Mouse (Mus musculus): ENCODE results near the gene Tmc8. TPM values are rescaled to one million over a fixed set of nuclear protein-coding genes. Genes with fewer than 3 reads are reported as not detected.
A peak's percentile ranks its signal among the peaks of the same experiment; 100 is the strongest.

Tmc8 gene
- polyA plus RNA-seq, 1 experiment, result 20.6 TPM

DNA sequence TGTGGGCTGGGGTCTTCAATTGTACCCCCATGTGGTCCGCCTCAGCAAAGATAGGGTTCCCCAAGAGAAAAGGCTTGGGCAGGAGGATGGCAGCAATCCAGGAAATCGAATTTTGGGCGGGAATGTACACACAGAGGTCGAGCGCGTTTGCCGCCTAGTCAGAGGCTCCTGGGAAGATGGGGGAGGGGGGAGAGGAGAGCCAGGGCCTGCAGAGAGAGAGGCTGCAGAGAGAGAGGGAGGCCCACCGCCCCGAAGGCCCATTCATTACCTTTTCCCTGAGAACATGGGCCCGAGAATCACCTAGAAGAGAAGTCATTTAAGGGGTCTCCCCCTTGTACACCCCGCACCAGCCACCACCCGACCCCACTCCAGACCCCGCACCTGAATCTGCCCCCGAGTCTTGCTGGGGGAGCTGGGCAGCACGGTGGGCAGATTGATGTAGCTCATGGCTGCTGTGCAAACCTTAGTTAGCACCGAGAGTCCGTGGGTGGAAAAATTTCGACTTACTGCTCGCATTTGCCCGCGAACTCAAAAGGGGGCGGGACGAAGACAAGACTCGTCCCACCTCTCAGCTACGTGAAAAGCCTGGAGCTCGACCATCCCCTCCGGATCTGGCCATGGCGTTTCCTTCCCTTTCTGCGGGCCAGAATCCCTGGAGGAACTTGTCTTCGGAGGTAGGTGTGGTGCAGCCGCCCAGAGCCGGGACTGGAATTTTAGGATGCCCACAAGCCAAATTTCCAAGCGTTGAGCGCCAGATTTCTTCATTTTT lies 43.6 kb downstream of the Tmc8 start, which contains the start of the genes Afmid and Tk1:
TSS of gene Afmid (plus strand) at position 592 of the 769 bp plus-strand sequence.
TSS of gene Tk1 (minus strand) at position 760 of the 769 bp plus-strand sequence.
- TF ChIP-seq GATA1 (IDR thresholded peaks at IDR 0.05; ENCODE audit: low read length), result no peak

DNA sequence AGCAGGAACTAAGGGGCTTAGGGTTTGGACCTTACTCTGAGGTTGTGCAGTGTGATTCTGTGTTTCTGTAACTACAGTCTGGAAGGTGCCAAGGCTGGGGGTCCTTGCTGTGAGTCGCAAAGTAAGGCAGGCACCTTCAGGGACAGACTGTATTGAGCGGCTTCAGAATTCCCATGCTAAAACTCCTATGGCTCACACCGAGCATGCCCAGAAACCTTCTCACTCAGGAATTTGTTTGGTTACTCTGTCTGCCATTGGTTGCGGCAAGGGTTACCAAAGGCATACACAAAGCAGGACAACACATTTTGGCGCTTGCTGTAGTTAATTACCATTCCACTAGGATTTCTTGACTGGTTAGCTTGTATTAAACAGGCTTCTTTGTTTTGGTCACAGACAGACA lies 44.3 kb downstream of the Tmc8 start:
- TF ChIP-seq GATA1 (IDR thresholded peaks at IDR 0.05; ENCODE audit: low read length), result no peak

DNA sequence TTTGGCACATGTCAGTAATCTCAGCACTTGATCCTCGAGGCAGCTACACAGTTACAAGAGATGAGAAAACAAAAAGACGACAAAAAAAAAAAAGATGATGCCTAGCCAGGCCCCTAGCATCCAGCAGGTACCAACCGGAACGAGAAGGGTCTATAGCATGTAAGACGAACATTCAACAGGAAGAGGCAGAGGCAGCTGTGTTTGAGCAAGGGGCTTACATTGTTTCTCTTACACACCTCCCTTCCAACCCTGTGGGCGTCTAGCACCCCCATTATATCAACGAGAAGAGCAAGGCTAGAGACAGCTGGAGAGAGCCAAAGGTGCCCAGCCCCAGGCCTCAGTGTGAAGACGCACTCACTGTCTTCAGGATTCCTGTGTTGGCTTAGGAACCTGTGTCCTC lies 45.0 kb downstream of the Tmc8 start:
- TF ChIP-seq GATA1 (IDR thresholded peaks at IDR 0.05; ENCODE audit: low read length), result no peak

DNA sequence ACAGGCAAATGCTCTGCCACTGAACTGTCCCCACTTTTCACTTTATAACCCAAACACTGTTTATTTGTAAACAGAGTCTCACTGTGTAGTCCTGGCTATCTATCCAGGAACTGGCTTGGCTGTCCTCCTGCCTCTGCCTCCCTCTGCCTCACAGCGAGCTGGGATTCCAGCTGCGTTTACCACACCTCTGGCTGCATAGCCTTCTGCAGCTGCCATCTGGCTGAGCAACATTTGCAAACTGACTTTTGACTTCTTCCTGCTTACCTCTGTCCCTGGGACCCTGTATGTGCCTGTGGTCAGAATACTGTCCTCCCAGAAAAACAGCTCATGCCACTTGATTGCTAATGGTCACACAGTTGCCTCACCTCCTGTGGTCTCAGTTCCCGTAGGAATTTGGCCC lies 45.5 kb downstream of the Tmc8 start:
- TF ChIP-seq GATA1 (IDR thresholded peaks at IDR 0.05; ENCODE audit: low read length), result no peak

DNA sequence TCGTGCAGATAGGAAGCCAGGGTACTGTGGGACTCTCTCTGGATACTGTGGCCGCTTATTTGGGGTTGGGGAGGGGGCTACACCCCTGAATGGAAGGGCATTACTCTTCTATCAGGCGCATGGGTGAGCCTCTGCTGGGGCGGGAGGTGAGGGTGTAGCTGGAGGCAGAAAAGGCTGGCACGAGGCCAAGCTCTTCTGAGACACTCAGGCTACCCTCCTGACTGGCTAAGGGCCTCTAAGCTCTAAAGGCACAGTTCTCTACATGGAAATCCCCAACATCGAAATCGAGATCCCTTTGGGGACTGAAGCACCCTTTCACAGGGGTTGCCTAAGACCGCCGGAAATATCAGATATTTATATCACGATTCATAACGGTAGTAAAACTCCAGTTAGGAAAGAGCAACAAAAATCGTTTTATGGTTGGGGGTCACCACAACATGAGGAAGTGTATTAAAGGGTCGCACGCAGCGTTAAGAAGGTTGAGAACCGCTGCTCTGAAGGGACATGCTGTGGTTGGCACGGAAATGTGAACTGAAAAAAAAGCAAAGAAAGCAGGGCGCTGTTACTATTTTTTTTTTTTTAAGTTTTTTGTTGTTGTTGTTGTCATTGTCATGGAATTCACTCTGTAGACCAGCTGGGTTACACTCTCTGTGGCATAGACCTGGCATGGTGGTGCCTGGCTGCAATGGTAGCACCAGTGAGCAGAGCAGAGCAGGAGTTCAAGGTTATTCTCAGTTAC lies 46.4 kb downstream of the Tmc8 start:
- TF ChIP-seq GATA1 (IDR thresholded peaks at IDR 0.05; ENCODE audit: low read length), result no peak

DNA sequence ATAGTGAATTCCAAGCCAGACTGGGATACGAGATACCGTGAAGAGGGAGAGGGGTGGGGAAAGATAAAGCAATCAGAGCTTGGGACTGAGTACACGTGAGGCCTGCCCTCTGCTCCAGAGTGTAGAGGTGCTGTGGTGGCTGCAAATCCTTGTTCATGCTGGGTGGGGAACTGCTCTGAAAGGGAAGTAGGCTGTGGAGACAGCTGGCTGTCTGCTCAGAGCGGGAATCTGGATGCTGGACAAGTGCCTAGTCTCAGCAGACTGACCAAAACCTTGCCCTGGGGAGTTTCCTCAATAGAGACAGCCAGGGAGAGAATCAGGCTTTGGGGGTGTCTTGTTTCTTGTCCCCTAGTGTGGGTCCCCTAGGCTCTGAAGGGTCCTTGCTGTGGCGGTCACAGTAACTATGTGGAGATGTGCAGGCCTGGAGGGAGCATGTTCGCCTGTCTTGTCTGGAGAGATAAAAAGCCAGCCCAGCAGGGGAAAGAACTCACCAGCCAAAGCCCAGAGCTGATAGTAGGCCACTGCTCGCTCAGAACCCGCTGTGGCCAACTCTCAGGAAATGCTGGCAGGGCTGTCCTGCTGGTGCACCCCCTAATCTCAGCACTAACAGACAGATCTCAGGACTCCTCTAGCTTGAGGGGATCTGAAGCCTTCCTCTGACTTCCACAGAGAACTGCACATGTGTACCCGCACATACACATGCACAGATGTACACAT lies 47.2 kb downstream of the Tmc8 start:
- TF ChIP-seq GATA1 (IDR thresholded peaks at IDR 0.05; ENCODE audit: low read length), result peak; percentile 52

DNA sequence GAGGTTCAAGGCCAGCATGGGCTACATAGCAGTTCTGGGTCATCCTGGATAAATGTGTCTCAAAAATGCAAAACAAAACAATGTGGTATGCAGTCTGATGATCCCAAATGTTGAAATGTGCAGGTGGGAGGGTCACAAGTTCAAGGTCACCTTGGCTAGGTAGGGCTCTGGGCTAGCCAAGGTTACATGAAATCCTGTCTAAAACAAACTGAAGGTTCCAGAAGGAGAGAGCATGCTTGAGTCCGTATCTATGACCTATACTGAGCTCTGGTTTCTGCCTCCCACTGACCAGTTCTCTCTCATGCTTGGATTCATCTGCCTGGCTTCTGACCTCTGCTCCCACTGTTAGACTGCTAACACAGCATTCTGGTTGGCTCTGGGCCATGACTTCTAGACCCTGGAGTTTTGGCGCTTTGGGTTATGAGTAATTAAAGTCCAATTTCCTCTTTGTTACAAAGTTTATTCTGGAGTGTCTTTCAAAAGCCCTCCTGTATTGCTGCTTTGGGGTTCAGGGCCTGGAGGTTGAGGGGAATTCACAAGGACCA lies 47.9 kb downstream of the Tmc8 start:
- no peak for TF ChIP-seq GATA1 (IDR thresholded peaks at IDR 0.05; ENCODE audit: low read length)

DNA sequence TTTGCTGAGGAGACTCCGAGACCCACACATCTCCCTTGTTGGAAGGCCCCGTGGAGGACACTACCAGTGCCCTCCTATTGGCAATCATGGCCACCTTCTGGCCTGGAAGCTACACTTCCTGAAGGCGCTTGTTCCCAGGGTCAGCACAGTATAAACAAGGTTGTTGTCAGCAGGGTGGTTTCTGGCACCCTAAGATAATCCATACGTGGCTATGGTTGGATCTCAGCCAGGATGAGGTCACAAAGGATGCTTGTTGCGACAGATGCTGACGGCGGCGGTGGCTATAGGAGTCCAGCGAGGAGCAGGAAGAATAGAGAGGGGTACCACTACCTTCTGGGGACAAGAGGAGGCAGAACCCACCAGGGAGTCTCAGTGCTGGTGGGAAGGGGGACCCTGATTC lies 48.5 kb downstream of the Tmc8 start:
- TF ChIP-seq GATA1 (IDR thresholded peaks at IDR 0.05; ENCODE audit: low read length), result no peak

DNA sequence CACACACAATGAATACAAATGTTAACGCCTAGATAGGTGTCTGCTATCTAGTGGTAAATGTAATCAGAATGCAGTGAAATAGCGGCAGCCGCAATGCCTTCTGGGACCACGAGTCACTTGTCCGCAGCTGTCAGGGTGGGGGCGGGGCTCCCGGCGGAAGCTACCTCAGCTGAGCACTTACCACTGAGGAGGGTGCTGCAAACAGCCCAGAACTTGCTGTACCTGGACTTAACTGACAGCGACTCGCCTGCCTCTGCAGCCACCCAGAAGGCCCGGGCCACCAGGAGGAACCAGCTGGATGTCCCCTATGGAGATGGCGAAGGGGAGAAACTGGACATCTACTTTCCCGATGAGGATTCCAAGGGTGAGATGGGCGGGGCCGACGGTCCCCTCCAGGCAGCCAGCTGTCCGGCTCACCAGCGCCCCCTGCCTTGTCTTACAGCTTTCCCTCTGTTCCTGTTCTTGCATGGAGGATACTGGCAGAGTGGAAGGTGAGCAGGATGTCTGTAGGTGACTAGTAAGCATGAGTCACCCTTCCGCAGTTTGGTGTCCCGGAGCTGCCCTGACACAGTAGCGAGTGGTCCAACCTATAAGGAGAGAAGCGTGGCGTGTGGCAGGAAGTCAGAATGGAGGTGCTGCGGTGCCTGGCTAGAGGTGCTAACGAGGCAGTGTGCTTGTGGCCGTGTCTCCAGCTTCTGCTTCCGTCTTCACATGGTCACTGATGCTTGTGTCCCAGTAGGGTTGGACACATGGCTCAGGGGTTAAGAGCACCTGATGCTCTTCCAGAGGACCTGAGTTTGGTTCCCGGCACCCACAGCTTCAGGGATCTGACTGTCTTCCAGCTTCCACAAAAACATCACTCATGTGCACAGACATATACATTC lies 50.5 kb downstream of the Tmc8 start:
- TF ChIP-seq GATA1 (IDR thresholded peaks at IDR 0.05; ENCODE audit: low read length), result peak; percentile 9

DNA sequence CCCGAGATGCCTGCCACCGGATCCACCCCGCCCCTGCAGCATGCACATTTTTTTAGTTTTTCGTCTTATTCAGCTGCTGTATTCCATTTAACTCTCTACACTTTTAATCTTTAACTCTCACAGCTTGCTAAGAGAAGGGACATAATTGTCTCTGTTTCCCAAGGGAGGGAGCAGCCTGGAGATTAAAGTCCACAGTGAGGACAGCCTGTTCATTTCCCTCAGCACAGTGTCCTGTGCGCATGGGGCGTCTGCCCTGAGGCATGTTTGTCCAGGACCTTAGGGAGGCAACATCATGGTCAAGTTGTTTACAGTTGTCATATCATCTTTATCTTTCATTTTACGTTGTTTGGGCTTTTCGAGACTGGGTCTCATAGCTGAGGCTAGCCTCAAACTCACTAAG lies 52.2 kb downstream of the Tmc8 start:
- TF ChIP-seq GATA1 (IDR thresholded peaks at IDR 0.05; ENCODE audit: low read length), result no peak

DNA sequence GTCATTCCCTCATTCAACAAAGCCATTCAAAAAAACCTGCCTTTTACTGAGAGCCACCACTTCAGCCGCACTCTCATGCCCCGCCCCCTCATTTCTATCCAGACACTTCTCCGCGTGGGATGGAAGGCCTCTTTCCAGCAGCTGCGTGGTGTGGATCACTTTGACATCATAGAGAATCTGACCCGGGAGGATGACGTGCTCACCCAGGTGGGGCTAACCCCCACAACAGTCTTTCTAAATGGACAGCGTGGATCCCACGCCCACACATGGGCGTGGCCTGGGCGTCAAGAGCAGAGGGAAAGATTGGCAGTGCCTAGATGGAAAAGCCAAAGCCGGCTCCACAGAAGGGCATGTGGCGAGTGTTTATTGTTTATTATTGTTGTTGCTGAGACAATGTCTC lies 54.4 kb downstream of the Tmc8 start:
- no peak for TF ChIP-seq GATA1 (IDR thresholded peaks at IDR 0.05; ENCODE audit: low read length)

DNA sequence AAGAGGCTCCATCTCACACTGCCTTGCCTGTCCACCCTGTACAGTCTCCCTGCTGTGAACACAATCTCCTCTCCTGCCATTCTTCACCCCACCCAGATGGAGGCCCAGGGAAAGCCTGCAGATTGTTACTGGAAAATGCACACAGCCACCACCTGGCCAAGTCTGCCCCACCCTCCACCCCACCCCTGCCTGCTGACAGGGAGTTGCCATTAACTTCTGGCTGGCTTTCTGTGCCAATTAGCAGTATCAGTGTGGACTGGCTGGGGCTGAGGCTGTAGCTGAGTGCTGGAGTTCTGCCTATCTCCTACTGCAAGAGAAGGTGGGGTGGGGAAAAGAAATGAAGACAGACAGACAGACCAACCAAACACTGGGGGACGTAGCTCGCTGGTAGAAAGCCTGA lies 56.7 kb downstream of the Tmc8 start:
- no peak for TF ChIP-seq GATA1 (IDR thresholded peaks at IDR 0.05; ENCODE audit: low read length)

DNA sequence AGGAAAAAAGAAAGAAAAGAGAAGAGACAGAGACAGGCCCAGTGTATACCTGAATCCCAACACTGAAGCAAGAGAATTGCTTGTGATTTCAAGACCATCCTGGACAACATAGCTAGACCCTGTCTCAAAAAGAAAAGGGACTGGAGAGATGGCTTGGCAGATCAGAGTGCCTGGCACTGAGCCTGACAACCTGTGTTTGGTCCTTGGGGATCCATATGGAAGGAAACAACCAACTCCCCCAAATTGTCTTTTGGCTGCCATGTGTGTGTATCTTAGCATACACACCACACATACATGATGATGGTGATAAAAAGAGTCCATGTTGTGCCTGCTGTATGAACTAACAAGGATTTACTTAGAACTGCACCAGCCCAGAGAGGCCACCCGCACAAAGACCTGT lies 57.1 kb downstream of the Tmc8 start:
- TF ChIP-seq GATA1 (IDR thresholded peaks at IDR 0.05; ENCODE audit: low read length), result no peak

DNA sequence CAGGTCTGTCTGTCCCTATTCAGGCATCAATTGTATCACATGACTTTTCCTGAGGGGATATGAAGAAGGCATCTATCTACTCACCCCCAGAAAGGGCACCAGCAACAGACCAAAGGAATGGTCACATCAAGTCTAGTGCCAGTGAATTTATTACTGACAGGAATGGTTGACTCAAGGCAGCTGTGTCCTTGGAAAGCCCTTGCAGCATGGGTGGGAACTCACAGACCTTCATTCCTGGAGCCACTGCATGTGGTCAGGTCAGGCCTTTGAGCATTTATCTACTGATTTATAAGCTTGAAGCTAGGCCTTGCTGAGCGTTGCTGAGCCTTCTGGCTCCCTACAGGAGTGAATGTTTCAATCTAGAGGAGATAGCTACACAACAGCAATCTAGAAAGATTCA lies 59.0 kb downstream of the Tmc8 start:
- TF ChIP-seq GATA1 (IDR thresholded peaks at IDR 0.05; ENCODE audit: low read length), result no peak

Other genes with a start within 250 kb of the Tmc8 start
- 24.8 and 28.1 TPM in 2 replicates for gene Tnrc6c, start 127.8 kb upstream of the Tmc8 start, polyA plus RNA-seq (2012)
- gene Tmc6, start 122 bp downstream of the Tmc8 start, polyA plus RNA-seq (2012), result 40.9 and 48.2 TPM in 2 replicates
- gene 6030468B19Rik, start 15.6 kb downstream of the Tmc8 start, polyA plus RNA-seq (2012), result 25.1 and 31.1 TPM in 2 replicates
- 0.24 and 0.38 TPM in 2 replicates for gene Gm20708, start 27.6 kb downstream of the Tmc8 start, polyA plus RNA-seq (2012)
- gene Syngr2, start 27.6 kb downstream of the Tmc8 start, polyA plus RNA-seq (2012), result 191 and 277 TPM in 2 replicates
- 3.0 and 4.9 TPM in 2 replicates for gene Afmid, start 43.8 kb downstream of the Tmc8 start, polyA plus RNA-seq (2012)
- gene Tk1, start 44.0 kb downstream of the Tmc8 start, polyA plus RNA-seq (2012), result 101 and 120 TPM in 2 replicates
- gene Birc5, start 67.2 kb downstream of the Tmc8 start, polyA plus RNA-seq (2012), result 113 and 159 TPM in 2 replicates
- gene Tmem235, start 78.7 kb downstream of the Tmc8 start, polyA plus RNA-seq (2012), result not detected in 2 replicates
- not detected in 2 replicates for gene Tha1, start 91.4 kb downstream of the Tmc8 start, polyA plus RNA-seq (2012)
- gene Socs3, start 188.0 kb downstream of the Tmc8 start, polyA plus RNA-seq (2012), result 3.3 and 3.5 TPM in 2 replicates
- gene Pgs1, start 204.2 kb downstream of the Tmc8 start, polyA plus RNA-seq (2012), result 33.8 and 46.7 TPM in 2 replicates